Mouse (Mus musculus) embryonic facial prominence, embryonic 10.5 days (tissue): ENCODE measurements around the gene Tmub1. TPM values are rescaled to one million over a fixed set of nuclear protein-coding genes. Genes with fewer than 3 reads are reported as not detected.
A peak's percentile ranks its signal among the peaks of the same experiment; 100 is the strongest.

Source experiments
- DNase-seq: peaks from one replicate; pipeline ENCODE4 v3.0.0-alpha.2; 2017; ENCODE audit warnings: low spot score
- H3K27ac ChIP-seq: fragments of 300-500 bp; sonication (generic); replicated peaks from 2 replicates; pipeline ENCODE4 v1.5.1; 2016; ENCODE audit warnings: mild to moderate bottlenecking
- H3K27me3 ChIP-seq: fragments of 300-500 bp; sonication (generic); replicated peaks from 2 replicates; pipeline ENCODE4 v1.6.1; 2016; ENCODE audit warnings: low read depth, mild to moderate bottlenecking; ENCODE audit not compliant: poor library complexity, severe bottlenecking
- H3K36me3 ChIP-seq: fragments of 300-500 bp; sonication (generic); replicated peaks from 2 replicates; pipeline ENCODE4 v1.6.1; 2016; ENCODE audit warnings: mild to moderate bottlenecking, moderate library complexity
- H3K4me1 ChIP-seq: fragments of 300-500 bp; sonication (generic); 2 replicates; pipeline ENCODE4 v1.6.1; 2016
- H3K4me3 ChIP-seq: fragments of 300-500 bp; sonication (generic); 2 replicates; pipeline ENCODE4 v1.5.1; 2016; ENCODE audit warnings: mild to moderate bottlenecking, moderate library complexity
- H3K9me3 ChIP-seq: fragments of 300-500 bp; sonication (generic); 2 replicates; pipeline ENCODE4 v1.6.1; 2016; ENCODE audit warnings: mild to moderate bottlenecking
- WGBS: fragments of 180-500 bp; shearing (Covaris S2); methylation state at CpG from one replicate; pipeline ENCODE4 v1.1.7; 2016; 5-methylcytosine and 5-hydroxymethylcytosine counted together
- polyA plus RNA-seq: library from polyadenylated mRNA; unstranded; fragments of >200 nt; fragmentation: Nextera tagmentation; extraction: Ambion mirVana; gene quantifications from 2 replicates; pipeline ENCODE4 v1.2.1, GENCODE M21; 2016

The Tmub1 gene
- polyA plus RNA-seq, 1 experiment from 2014 or later, result 24.7 TPM

GRCm38 (mm10) chr5:24475476-24476241 lies 28.0 kb upstream of the Tmub1 start:
- Histone ChIP-seq H3K4me3 (peak overlapping the region; percentile 64), H3K9me3 (no peaks in the 10 kb centered on the region), H3K4me1 (peaks cover 57% of the 10 kb centered on the region), H3K27me3 (peaks cover 37% of the 10 kb centered on the region), H3K36me3 (peaks cover 61% of the 10 kb centered on the region), H3K27ac (no peak overlapping the region)
- 76% methylated on average over 6 of the region's 6 CpGs for WGBS
- DNase-seq, result no peak

GRCm38 (mm10) chr5:24474723-24475261 lies 27.1 kb upstream of the Tmub1 start:
- Histone ChIP-seq H3K4me3 (peak overlapping the region; percentile 64), H3K4me1 (peaks cover 52% of the 10 kb centered on the region), H3K36me3 (peaks cover 52% of the 10 kb centered on the region), H3K9me3 (no peaks in the 10 kb centered on the region), H3K27me3 (peaks cover 37% of the 10 kb centered on the region), H3K27ac (peak overlapping the region; percentile 78)
- DNase-seq, result peak; percentile 67
- WGBS, result 2% methylated on average over 67 of the region's 67 CpGs

GRCm38 (mm10) chr5:24474025-24474722 lies 26.5 kb upstream of the Tmub1 start:
- under 1% methylated on average over 77 of the region's 77 CpGs for WGBS
- peaks cover 58% of the 10 kb centered on the region for H3K4me1 ChIP-seq
- H3K9me3 ChIP-seq, result no peaks in the 10 kb centered on the region
- peak; percentile 75 for DNase-seq
- H3K27ac ChIP-seq, result peak overlapping the region; percentile 78
- H3K27me3 ChIP-seq, result peaks cover 37% of the 10 kb centered on the region
- H3K4me3 ChIP-seq, result peak overlapping the region; percentile 64
- H3K36me3 ChIP-seq, result peaks cover 46% of the 10 kb centered on the region

GRCm38 (mm10) chr5:24472884-24473619 lies 25.4 kb upstream of the Tmub1 start:
- WGBS, result 9% methylated on average over 7 of the region's 7 CpGs
- peaks cover 63% of the 10 kb centered on the region for H3K4me1 ChIP-seq
- H3K4me3 ChIP-seq, result peak overlapping the region; percentile 64
- H3K9me3 ChIP-seq, result no peaks in the 10 kb centered on the region
- H3K27ac ChIP-seq, result 0 out of 2 replicates have a peak overlapping the region, but pooled peaks have one; percentile 5
- H3K36me3 ChIP-seq, result peaks cover 35% of the 10 kb centered on the region
- peaks cover 37% of the 10 kb centered on the region for H3K27me3 ChIP-seq
- peak; percentile 74 for DNase-seq

GRCm38 (mm10) chr5:24470600-24470999 lies 22.9 kb upstream of the Tmub1 start:
- peak; percentile 79 for DNase-seq
- Histone ChIP-seq H3K4me3 (no peak overlapping the region), H3K27me3 (peaks cover 31% of the 10 kb centered on the region), H3K4me1 (peaks cover 72% of the 10 kb centered on the region), H3K27ac (no peak overlapping the region), H3K36me3 (peaks cover 11% of the 10 kb centered on the region; the same call in 1 of the 2 replicates), H3K9me3 (no peaks in the 10 kb centered on the region)
- 14% methylated on average over 5 of the region's 5 CpGs for WGBS

GRCm38 (mm10) chr5:24466762-24467161 lies 19.1 kb upstream of the Tmub1 start:
- Histone ChIP-seq H3K27me3 (no peaks in the 10 kb centered on the region), H3K9me3 (no peaks in the 10 kb centered on the region), H3K4me3 (no peak overlapping the region), H3K36me3 (peaks cover 14% of the 10 kb centered on the region), H3K4me1 (peaks cover 36% of the 10 kb centered on the region), H3K27ac (no peak overlapping the region)
- no peak for DNase-seq
- WGBS, result 60% methylated on average over 12 of the region's 12 CpGs

GRCm38 (mm10) chr5:24455613-24456012 lies 8.0 kb upstream of the Tmub1 start:
- H3K27me3 ChIP-seq, result 0 out of 2 replicates have a peak, but pooled peaks cover 3% of the 10 kb centered on the region
- WGBS, result 62% methylated on average over 7 of the region's 7 CpGs
- H3K4me3 ChIP-seq, result peak overlapping the region; percentile 23
- no peaks in the 10 kb centered on the region for H3K9me3 ChIP-seq
- H3K36me3 ChIP-seq, result peaks cover 55% of the 10 kb centered on the region
- H3K4me1 ChIP-seq, result peaks cover 53% of the 10 kb centered on the region
- DNase-seq, result no peak
- 0 out of 2 replicates have a peak overlapping the region, but pooled peaks have one; percentile 51 for H3K27ac ChIP-seq

- peaks cover 7% of the 10 kb centered on the region for H3K27me3 ChIP-seq
- 68% methylated on average over 3 of the region's 3 CpGs for WGBS
- no peaks in the 10 kb centered on the region for H3K9me3 ChIP-seq
- DNase-seq, result no peak
- peaks cover 50% of the 10 kb centered on the region for H3K36me3 ChIP-seq
- H3K27ac ChIP-seq, result 0 out of 2 replicates have a peak overlapping the region, but pooled peaks have one; percentile 51
- H3K4me1 ChIP-seq, result peaks cover 51% of the 10 kb centered on the region
- peak overlapping the region; percentile 23 for H3K4me3 ChIP-seq
These were observed 7.4 kb upstream of the Tmub1 start for GRCm38 (mm10) chr5:24455076-24455475.

- Histone ChIP-seq H3K27me3 (peaks cover 16% of the 10 kb centered on the region), H3K4me1 (peaks cover 50% of the 10 kb centered on the region), H3K27ac (peak overlapping the region; percentile 94; the same call in 1 of the 2 replicates), H3K36me3 (peaks cover 42% of the 10 kb centered on the region), H3K4me3 (peak overlapping the region; percentile 87), H3K9me3 (no peaks in the 10 kb centered on the region)
- WGBS, result 25% methylated on average over 2 of the region's 2 CpGs
- DNase-seq, result no peak
These were observed 6.3 kb upstream of the Tmub1 start for GRCm38 (mm10) chr5:24453985-24454303.

- peaks cover 50% of the 10 kb centered on the region for H3K4me1 ChIP-seq
- H3K27me3 ChIP-seq, result peaks cover 21% of the 10 kb centered on the region
- peaks cover 37% of the 10 kb centered on the region for H3K36me3 ChIP-seq
- 14% methylated on average over 5 of the region's 5 CpGs for WGBS
- peak overlapping the region; percentile 87 for H3K4me3 ChIP-seq
- H3K9me3 ChIP-seq, result no peaks in the 10 kb centered on the region
- DNase-seq, result peak; percentile 26
- H3K27ac ChIP-seq, result peak overlapping the region; percentile 94
These were observed 5.8 kb upstream of the Tmub1 start for GRCm38 (mm10) chr5:24453283-24453984.

GRCm38 (mm10) chr5:24452691-24453233 lies 5.1 kb upstream of the Tmub1 start:
- Histone ChIP-seq H3K36me3 (peaks cover 30% of the 10 kb centered on the region), H3K4me1 (peaks cover 54% of the 10 kb centered on the region), H3K27me3 (peaks cover 22% of the 10 kb centered on the region), H3K9me3 (no peaks in the 10 kb centered on the region), H3K4me3 (peak overlapping the region; percentile 87), H3K27ac (peak overlapping the region; percentile 94)
- under 1% methylated on average over 29 of the region's 29 CpGs for WGBS
- peak; percentile 52 for DNase-seq
